Mouse (Mus musculus) large intestine, adult 2 months (tissue): ENCODE results near the gene Prlhr. TPM values are rescaled to one million over a fixed set of nuclear protein-coding genes. Genes with fewer than 3 reads are reported as not detected.

Experiments used
- DNase-seq: peaks from one replicate; pipeline ENCODE4 v3.0.0-alpha.2; 2012; ENCODE audit warnings: low read depth, low spot score
- WGBS: fragments of 180-500 bp; shearing (Covaris S2); methylation state at CpG from one replicate; pipeline ENCODE4 v1.1.7; 2018; 5-methylcytosine and 5-hydroxymethylcytosine counted together
- polyA plus RNA-seq: library from polyadenylated mRNA; depleted of rRNA; stranded (reverse); fragments of >200 nt; gene quantifications from 2 replicates; pipeline ENCODE4 v1.2.3, GENCODE M21; 2012; rRNA removed

The Prlhr gene
- polyA plus RNA-seq, 1 experiment: not detected

- WGBS: 49% methylated on average over 6 of the region's 6 CpGs
- DNase-seq: peak; percentile 0
These were observed 30.4 kb downstream of the Prlhr start for GRCm38 (mm10) chr19:60437566-60438241.

- 72% methylated on average over 6 of the region's 6 CpGs for WGBS
- DNase-seq: no peak
These were observed 35.6 kb downstream of the Prlhr start for GRCm38 (mm10) chr19:60432347-60433129.

- WGBS: 37% methylated on average over 1 of the region's 1 CpGs
- no peak for DNase-seq
These were observed 50.5 kb downstream of the Prlhr start for GRCm38 (mm10) chr19:60417611-60418010.

Other genes starting within 250 kb of the Prlhr start
- 2.4 and 3.2 TPM in 2 replicates for gene Fam204a, start 241.6 kb downstream of the Prlhr start, polyA plus RNA-seq
- 5.3 and 8.8 TPM in 2 replicates for gene Cacul1, start 112.7 kb upstream of the Prlhr start, polyA plus RNA-seq